Mouse (Mus musculus) heart, embryonic 15.5 days (tissue): ENCODE measurements around the gene Itgb1. TPM values are rescaled to one million over a fixed set of nuclear protein-coding genes. Genes with fewer than 3 reads are reported as not detected.

Experiments used
- ATAC-seq: fragments of 200-750 bp; cut with Nextera tagmentation; replicated peaks from 2 replicates; pipeline ENCODE4 v1.8.0; 2017; ENCODE audit warnings: low read depth, moderate TSS enrichment; ENCODE audit not compliant: insufficient number of reproducible peaks, insufficient read depth, low FRiP score
- H3K27ac ChIP-seq: fragments of 300-500 bp; sonication (generic); 2 replicates; pipeline ENCODE4 v1.5.1; 2015; ENCODE audit warnings: mild to moderate bottlenecking, inconsistent platforms
- H3K27me3 ChIP-seq: fragments of 300-500 bp; sonication (generic); 2 replicates; pipeline ENCODE4 v1.6.1; 2015; ENCODE audit warnings: inconsistent platforms
- H3K36me3 ChIP-seq: fragments of 300-500 bp; sonication (generic); 2 replicates; pipeline ENCODE4 v1.6.1; 2015; ENCODE audit warnings: mild to moderate bottlenecking, inconsistent platforms
- H3K4me1 ChIP-seq: fragments of 300-500 bp; sonication (generic); replicated peaks from 2 replicates; pipeline ENCODE4 v1.6.1; 2015; ENCODE audit warnings: inconsistent platforms
- H3K4me2 ChIP-seq: fragments of 300-500 bp; sonication (generic); 2 replicates; pipeline ENCODE4 v1.6.1; 2015; ENCODE audit warnings: inconsistent platforms, mild to moderate bottlenecking, moderate library complexity
- H3K4me3 ChIP-seq: fragments of 300-500 bp; sonication (generic); 2 replicates; pipeline ENCODE4 v1.5.1; 2015; ENCODE audit warnings: mild to moderate bottlenecking, inconsistent platforms
- H3K9ac ChIP-seq: fragments of 300-500 bp; sonication (generic); 2 replicates; pipeline ENCODE4 v1.6.1; 2015; ENCODE audit warnings: mild to moderate bottlenecking, inconsistent platforms
- H3K9me3 ChIP-seq: fragments of 300-500 bp; sonication (generic); replicated peaks from 2 replicates; pipeline ENCODE4 v1.6.1; 2016; ENCODE audit warnings: inconsistent platforms
- WGBS: fragments of 180-500 bp; shearing (Covaris S2); methylation state at CpG from one replicate; pipeline ENCODE4 v1.1.7; 2015; ENCODE audit warnings: mixed read lengths; 5-methylcytosine and 5-hydroxymethylcytosine counted together
- polyA plus RNA-seq: library from polyadenylated mRNA; unstranded; fragments of >200 nt; fragmentation: Nextera tagmentation; extraction: Ambion mirVana; gene quantifications from 2 replicates; pipeline ENCODE4 v1.2.1, GENCODE M21; 2015

The Itgb1 gene
- polyA plus RNA-seq, 1 experiment from 2014 or later, result 356 TPM

GRCm38 (mm10) chr8:128684609-128685506 lies 596 bp upstream of the Itgb1 start:
- ATAC-seq, result no peak
- H3K9me3 ChIP-seq, result no peaks in the 10 kb centered on the region
- WGBS, result 11% methylated on average over 25 of the region's 25 CpGs

GRCm38 (mm10) chr8:128686429-128686990 lies 1.1 kb downstream of the Itgb1 start:
- no peak for ATAC-seq
- no peaks in the 10 kb centered on the region for H3K27me3 ChIP-seq
- peak overlapping the region; percentile 97 for H3K4me3 ChIP-seq
- peaks cover 24% of the 10 kb centered on the region for H3K4me1 ChIP-seq
- WGBS, result 0% methylated on average over 2 of the region's 2 CpGs
- no peaks in the 10 kb centered on the region for H3K36me3 ChIP-seq
- H3K9ac ChIP-seq, result peak overlapping the region; percentile 100
- peak overlapping the region; percentile 100 for H3K27ac ChIP-seq
- peak overlapping the region; percentile 75 for H3K4me2 ChIP-seq
- no peaks in the 10 kb centered on the region for H3K9me3 ChIP-seq

More at GRCm38 (mm10) chr8:128684609-128685506, 596 bp upstream of the Itgb1 start:
- Histone ChIP-seq H3K4me1 (peaks cover 22% of the 10 kb centered on the region), H3K9ac (peak overlapping the region; percentile 100), H3K4me2 (peak overlapping the region; percentile 75), H3K4me3 (peak overlapping the region; percentile 97), H3K27me3 (no peaks in the 10 kb centered on the region), H3K27ac (peak overlapping the region; percentile 100), H3K36me3 (no peaks in the 10 kb centered on the region)

DNA sequence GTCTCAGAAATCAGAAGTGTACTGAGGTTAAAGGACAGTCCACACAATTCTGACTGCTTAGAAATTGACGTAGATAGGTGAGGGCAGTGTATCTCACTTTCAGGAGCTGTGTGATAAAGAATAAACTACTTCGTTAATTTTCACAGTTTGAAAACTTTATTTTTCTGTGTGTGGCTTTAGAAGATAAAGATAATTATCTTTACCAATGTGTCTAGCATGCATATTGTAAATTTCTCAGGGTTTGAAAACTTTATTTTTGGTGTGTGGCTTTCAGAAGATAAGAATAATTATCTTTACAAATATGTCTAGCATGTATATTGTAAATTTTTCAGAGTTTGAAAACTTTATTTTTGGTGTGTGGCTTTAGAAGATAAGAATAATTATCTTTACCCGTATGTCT lies 3.2 kb downstream of the Itgb1 start:
- whole genome bisulfite sequencing, result 48% methylated on average over 3 of the region's 3 CpGs
- H3K4me2 ChIP-seq, result no peak overlapping the region
- no peak overlapping the region for H3K27ac ChIP-seq
- ATAC-seq, result no peak
- peaks cover 29% of the 10 kb centered on the region for H3K4me1 ChIP-seq
- H3K9me3 ChIP-seq, result no peaks in the 10 kb centered on the region
- no peaks in the 10 kb centered on the region for H3K36me3 ChIP-seq
- H3K27me3 ChIP-seq, result no peaks in the 10 kb centered on the region
- H3K4me3 ChIP-seq, result no peak overlapping the region
- H3K9ac ChIP-seq, result no peak overlapping the region

DNA sequence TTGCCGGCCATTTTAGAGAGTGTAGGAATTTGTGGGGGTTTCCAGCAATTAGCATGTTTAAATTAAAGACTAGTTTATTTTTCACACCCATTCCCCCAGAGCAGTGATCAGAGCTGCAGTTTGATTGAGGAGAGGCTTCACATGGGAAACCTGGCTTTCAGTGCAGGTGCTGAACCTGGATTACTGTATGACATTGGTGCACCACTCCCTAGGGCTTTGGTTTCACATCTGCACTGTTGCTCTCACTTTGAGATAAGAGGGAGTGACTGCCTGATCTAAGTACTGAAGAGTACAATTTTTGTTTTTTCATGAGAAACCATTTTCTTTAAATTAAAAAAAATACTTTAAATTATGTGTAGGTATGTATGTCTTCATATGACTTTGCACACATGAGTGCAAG lies 4.6 kb downstream of the Itgb1 start:
- Histone ChIP-seq H3K27me3 (no peaks in the 10 kb centered on the region), H3K9ac (no peak overlapping the region), H3K27ac (0 out of 2 replicates have a peak overlapping the region, but pooled peaks have one; percentile 49), H3K4me2 (no peak overlapping the region), H3K36me3 (no peaks in the 10 kb centered on the region), H3K9me3 (no peaks in the 10 kb centered on the region), H3K4me3 (no peak overlapping the region), H3K4me1 (peaks cover 36% of the 10 kb centered on the region)
- WGBS, result 77% methylated on average over 1 of the region's 1 CpGs
- ATAC-seq, result no peak

- no peak for ATAC-seq
- Histone ChIP-seq H3K4me3 (no peak overlapping the region), H3K27me3 (no peaks in the 10 kb centered on the region), H3K4me2 (no peak overlapping the region), H3K36me3 (no peaks in the 10 kb centered on the region), H3K9ac (no peak overlapping the region), H3K27ac (no peak overlapping the region), H3K9me3 (no peaks in the 10 kb centered on the region), H3K4me1 (peaks cover 32% of the 10 kb centered on the region)
- 85% methylated on average over 1 of the region's 1 CpGs for WGBS
Observed at GRCm38 (mm10) chr8:128696701-128697397, 11.4 kb downstream of the Itgb1 start.

- 61% methylated on average over 3 of the region's 3 CpGs for WGBS
- Histone ChIP-seq H3K27me3 (no peaks in the 10 kb centered on the region), H3K9me3 (no peaks in the 10 kb centered on the region), H3K4me3 (no peak overlapping the region), H3K36me3 (no peaks in the 10 kb centered on the region), H3K4me2 (no peak overlapping the region), H3K9ac (no peak overlapping the region), H3K27ac (no peak overlapping the region), H3K4me1 (peaks cover 33% of the 10 kb centered on the region)
- ATAC-seq, result no peak
Observed at GRCm38 (mm10) chr8:128697945-128698344, 12.5 kb downstream of the Itgb1 start.

- H3K27ac ChIP-seq, result no peak overlapping the region
- no peak overlapping the region for H3K4me2 ChIP-seq
- no peaks in the 10 kb centered on the region for H3K9me3 ChIP-seq
- H3K36me3 ChIP-seq, result peaks cover 25% of the 10 kb centered on the region
- peaks cover 17% of the 10 kb centered on the region for H3K4me1 ChIP-seq
- no peaks in the 10 kb centered on the region for H3K27me3 ChIP-seq
- H3K9ac ChIP-seq, result no peak overlapping the region
- WGBS, result 79% methylated on average over 1 of the region's 1 CpGs
- no peak for ATAC-seq
- H3K4me3 ChIP-seq, result no peak overlapping the region
Observed at GRCm38 (mm10) chr8:128704376-128704775, 18.9 kb downstream of the Itgb1 start.

GRCm38 (mm10) chr8:128704836-128705235 lies 19.4 kb downstream of the Itgb1 start:
- no peak for ATAC-seq
- H3K4me1 ChIP-seq, result peaks cover 16% of the 10 kb centered on the region
- H3K27ac ChIP-seq, result no peak overlapping the region

GRCm38 (mm10) chr8:128709261-128709660 lies 23.8 kb downstream of the Itgb1 start:
- Histone ChIP-seq H3K27me3 (no peaks in the 10 kb centered on the region), H3K4me3 (no peak overlapping the region), H3K4me1 (peaks cover 5% of the 10 kb centered on the region), H3K4me2 (no peak overlapping the region), H3K27ac (no peak overlapping the region), H3K9ac (no peak overlapping the region), H3K36me3 (peaks cover 64% of the 10 kb centered on the region), H3K9me3 (no peaks in the 10 kb centered on the region)
- WGBS, result 50% methylated on average over 3 of the region's 3 CpGs
- no peak for ATAC-seq

More at GRCm38 (mm10) chr8:128704836-128705235, 19.4 kb downstream of the Itgb1 start:
- 82% methylated on average over 2 of the region's 2 CpGs for WGBS
- H3K4me3 ChIP-seq, result no peak overlapping the region
- H3K9me3 ChIP-seq, result no peaks in the 10 kb centered on the region
- no peak overlapping the region for H3K9ac ChIP-seq
- H3K4me2 ChIP-seq, result no peak overlapping the region
- H3K36me3 ChIP-seq, result peaks cover 25% of the 10 kb centered on the region
- no peaks in the 10 kb centered on the region for H3K27me3 ChIP-seq

DNA sequence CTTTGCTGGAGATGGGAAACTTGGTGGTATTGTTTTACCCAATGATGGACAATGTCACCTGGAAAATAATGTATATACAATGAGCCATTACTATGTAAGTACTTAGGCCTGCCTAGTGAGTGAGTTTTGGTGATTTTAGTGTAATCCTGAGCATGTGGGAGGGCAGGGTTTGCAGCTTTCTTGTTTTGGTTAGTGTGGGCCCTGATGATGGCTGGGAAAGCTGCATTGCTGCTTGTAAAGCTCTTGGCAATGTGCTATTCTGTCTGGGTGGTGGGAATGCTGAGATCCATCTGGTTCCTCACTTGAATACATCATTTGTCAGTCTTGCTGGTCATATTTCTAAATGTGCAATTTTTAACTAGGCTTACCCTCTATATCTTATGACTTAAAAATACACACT lies 30.7 kb downstream of the Itgb1 start:
- H3K27ac ChIP-seq, result no peak overlapping the region
- no peak overlapping the region for H3K4me3 ChIP-seq
- H3K9me3 ChIP-seq, result no peaks in the 10 kb centered on the region
- no peak overlapping the region for H3K4me2 ChIP-seq
- ATAC-seq, result no peak
- no peaks in the 10 kb centered on the region for H3K4me1 ChIP-seq
- H3K27me3 ChIP-seq, result no peaks in the 10 kb centered on the region
- peaks cover 81% of the 10 kb centered on the region for H3K36me3 ChIP-seq
- H3K9ac ChIP-seq, result no peak overlapping the region

- Histone ChIP-seq H3K27ac (no peak overlapping the region), H3K27me3 (no peaks in the 10 kb centered on the region), H3K9me3 (no peaks in the 10 kb centered on the region), H3K36me3 (peaks cover 68% of the 10 kb centered on the region), H3K4me3 (no peak overlapping the region), H3K9ac (no peak overlapping the region), H3K4me1 (no peaks in the 10 kb centered on the region), H3K4me2 (no peak overlapping the region)
- WGBS, result 58% methylated on average over 1 of the region's 1 CpGs
- ATAC-seq, result no peak
Observed at GRCm38 (mm10) chr8:128724819-128725218, 39.4 kb downstream of the Itgb1 start.
